Mouse (Mus musculus) thymus, postnatal 0 days (tissue): Measurements from ENCODE around the gene Wdr91. TPM values are rescaled to one million over a fixed set of nuclear protein-coding genes. Genes with fewer than 3 reads are reported as not detected.

Experiments used
- DNase-seq: peaks from one replicate; pipeline ENCODE4 v3.0.0-alpha.2; 2015; ENCODE audit warnings: low spot score
- polyA plus RNA-seq: library from polyadenylated mRNA; unstranded; fragments of >200 nt; fragmentation: Nextera tagmentation; extraction: Ambion mirVana; gene quantifications from 2 replicates; pipeline ENCODE4 v1.2.1, GENCODE M21; 2015

Wdr91 gene
- 15.4 and 17.6 TPM in 2 replicates for polyA plus RNA-seq

GRCm38 (mm10) chr6:34910371-34911219 is at the start of gene Wdr91:
Gene Wdr91 (minus strand): TSS chr6:34910876.
- DNase-seq, result peak; percentile 95

- no peak for DNase-seq
These were observed 48.5 kb upstream of the Wdr91 start for GRCm38 (mm10) chr6:34959131-34959530.

DNA sequence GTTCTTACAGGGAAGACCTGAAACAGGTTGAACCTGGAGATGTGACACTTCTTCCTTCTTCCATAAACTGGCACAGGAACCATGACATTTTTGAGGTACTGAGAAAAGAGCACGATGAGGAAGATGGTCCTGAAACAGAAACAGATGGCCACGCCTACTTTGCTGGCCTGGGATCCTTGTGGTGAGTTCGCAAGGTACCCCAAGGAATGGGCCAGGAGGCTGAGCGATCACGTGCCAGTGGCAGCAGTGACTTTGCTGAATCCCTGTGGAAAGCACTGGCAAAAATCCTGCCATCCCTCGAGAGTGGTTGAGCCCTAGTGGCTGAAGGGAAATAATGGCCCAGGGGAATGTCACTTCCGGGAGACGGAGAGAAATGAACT is 45.2 kb upstream of the Wdr91 start:
- no peak for DNase-seq

DNA sequence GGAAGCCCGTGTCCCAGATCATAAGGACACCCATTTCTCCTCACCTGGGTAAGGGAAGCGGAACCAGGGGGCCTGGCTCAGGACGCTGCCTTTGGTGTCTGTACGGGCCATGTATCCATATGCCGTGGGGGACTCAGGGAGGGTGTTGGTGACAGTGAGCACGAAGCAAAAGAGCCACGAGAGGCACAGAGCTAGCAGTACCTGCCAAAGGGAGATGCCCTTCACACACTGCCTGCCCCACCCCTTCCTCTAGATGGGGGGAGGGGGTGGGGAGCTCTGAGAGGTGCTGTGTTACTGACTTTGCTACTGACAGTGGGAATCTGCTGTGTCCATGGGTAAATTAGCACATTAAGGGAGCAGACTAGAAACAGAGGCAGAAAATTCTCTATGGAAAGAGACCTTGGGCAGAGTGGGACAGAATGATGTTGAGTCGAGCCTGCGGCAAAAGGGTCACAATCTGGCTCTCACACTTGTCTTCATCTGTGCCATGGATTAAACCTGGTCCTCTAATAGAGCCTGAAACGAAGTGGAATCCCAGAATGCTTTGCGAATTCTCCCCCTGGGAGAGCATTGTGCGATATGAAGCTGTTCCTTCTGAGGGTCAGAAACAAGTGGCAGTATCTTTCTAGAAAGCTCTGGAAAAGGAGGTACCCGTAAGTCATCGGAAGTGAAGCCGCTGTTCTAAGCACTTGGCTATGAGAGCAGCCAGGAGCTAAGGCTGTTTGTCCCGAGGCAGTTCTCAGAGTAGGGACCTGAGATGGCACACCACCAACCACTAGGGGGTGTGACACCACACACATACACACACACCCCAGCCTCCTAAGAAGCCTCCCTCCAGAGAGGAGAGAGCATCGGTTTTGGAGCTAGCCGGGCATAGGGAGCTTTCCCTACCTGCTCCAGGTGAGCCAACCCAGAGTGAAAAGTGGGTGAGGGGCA is 44.5 kb upstream of the Wdr91 start:
- peak; percentile 86 for DNase-seq

GRCm38 (mm10) chr6:34951956-34952667 is 41.4 kb upstream of the Wdr91 start:
- peak; percentile 81 for DNase-seq

DNA sequence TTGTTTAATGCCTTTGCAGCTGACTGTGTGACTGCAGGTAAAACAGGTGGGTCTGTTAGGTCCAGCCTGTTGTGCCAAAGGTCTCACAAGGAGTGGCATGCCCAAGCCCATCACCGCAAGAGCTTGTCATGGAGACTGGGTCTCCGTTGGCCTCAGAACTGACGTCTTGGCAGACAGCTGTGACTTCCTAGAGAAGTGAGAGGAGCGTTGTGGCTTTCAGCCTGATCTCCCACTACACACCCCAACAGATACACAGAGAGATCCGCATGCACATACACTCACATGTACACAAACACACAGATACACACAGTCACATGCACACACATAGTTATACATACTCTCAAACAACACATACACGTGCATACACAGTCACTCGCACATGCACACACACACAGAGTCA is 40.8 kb upstream of the Wdr91 start:
- peak; percentile 53 for DNase-seq

- DNase-seq, result peak; percentile 66
These were observed 37.8 kb upstream of the Wdr91 start for GRCm38 (mm10) chr6:34948461-34948860.

DNA sequence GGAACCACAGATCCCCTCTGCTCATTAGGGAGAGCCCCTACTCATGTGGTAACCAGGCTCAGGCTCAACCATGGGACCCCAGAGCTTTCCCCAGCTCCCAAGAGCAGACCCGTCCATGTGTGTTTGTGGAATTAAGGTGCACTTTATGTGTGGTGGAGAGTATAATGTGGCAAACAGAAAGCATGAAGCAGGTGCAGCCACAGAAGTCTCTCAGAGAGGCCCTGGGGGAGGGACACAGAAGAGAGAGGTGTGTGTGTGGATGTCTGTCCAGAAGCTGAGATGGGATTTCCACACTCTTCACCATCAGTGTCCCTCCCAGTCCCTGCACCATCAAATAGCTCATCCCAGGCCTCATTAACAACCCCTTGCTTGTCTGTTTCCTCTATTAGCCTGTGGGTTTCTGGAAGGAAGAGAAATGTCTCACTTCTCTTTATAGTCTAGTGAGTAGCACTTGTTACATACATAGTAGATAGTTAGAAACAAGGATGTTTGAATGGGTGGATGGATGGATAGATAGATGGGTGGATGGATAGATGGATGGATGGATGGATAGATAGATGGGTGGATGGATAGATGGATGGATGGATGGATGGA is 35.9 kb upstream of the Wdr91 start:
- DNase-seq, result peak; percentile 43

DNA sequence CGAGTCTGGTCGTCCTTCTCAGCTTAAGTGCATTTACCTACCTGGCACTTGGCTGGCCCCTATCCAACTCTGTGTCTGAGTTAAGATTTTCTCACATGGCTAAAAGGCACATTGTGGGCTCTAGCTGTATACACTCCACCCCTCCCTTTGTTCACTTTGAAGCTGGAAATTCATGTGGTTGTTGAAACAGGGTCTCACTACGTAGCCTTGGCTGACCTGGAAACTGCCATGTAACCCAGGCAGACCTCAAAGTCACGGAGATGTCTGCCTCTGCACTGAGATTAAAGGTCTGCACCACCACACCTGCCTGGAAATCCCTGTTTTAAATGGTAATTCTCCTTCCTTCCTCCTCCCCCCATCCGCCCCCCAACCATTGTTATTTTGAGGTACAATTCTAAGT is 32.8 kb upstream of the Wdr91 start:
- peak; percentile 75 for DNase-seq

GRCm38 (mm10) chr6:34942446-34942845 is 31.8 kb upstream of the Wdr91 start:
- peak; percentile 86 for DNase-seq

- no peak for DNase-seq
These were observed 30.8 kb upstream of the Wdr91 start for GRCm38 (mm10) chr6:34941496-34941895.

GRCm38 (mm10) chr6:34939451-34939850 is 28.8 kb upstream of the Wdr91 start:
- DNase-seq, result peak; percentile 76

- peak; percentile 32 for DNase-seq
These were observed 28.3 kb upstream of the Wdr91 start for GRCm38 (mm10) chr6:34938929-34939325.

DNA sequence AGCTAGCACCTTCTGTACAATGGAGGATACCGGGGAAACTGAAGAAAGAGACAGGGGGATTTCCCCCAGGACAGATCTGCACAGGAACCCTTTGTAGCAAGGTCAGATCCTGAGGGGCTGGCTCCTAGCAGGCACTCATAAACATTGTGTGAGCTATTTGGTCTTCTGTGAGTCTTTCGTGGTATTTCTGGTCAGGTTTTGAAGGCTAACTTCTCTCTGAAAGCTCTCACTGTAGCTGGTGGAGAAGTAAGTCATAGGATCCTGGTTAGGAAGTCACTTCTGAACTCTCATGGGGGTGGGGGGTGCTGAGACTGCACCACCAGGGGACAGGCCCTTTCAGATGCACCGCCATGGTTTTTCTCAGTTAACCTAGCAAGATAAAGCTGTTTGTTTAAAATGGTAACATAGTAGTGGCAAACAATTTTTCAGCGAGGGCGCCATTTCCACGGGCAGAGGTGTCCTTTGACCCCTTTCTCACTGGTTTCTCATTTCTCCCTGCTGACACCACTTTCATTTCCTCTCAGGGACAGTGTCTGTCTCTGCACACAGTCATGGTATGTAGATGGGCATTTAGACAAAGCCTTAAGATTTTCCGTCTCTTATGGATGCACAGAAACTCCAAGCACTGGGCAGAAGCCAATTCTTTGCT is 27.7 kb upstream of the Wdr91 start:
- peak; percentile 42 for DNase-seq

DNA sequence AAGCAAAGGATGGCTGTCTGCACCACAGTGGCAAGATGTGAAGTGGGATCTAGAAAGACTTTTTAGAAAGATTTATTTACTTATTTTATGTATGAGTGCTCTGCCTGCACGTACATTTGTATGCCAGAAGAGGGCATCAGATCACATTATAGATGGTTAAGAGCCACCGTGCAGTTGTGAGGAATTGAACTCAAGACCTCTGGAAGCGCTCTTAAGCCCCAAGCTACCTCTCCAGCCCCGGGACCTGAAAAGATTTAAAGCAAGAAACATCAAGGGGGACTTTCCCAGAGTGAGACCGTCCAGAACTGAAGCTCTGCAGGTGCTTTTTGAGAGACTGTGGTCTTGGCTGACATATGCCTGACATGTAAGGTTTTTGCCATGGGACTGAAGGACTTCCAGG is 26.1 kb upstream of the Wdr91 start:
- peak; percentile 51 for DNase-seq

DNA sequence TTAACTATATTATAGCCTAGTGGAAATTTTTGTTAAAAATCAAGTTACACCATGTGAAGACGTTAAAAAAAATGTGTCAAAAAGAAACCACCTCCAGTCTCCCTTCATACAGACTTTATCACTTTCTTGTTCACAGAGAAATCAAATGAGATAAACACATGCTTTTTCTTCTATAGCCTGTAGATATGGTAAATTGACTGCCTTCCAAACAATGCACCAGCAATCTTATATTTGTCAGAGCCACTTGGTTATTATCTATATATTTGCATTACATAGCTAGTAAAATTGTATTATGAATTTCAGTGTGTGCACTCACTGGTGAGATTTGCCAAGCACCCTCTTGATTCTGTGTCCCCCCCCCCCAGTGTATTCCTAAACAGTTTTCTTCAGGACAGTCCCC is 22.0 kb upstream of the Wdr91 start:
- no peak for DNase-seq

DNA sequence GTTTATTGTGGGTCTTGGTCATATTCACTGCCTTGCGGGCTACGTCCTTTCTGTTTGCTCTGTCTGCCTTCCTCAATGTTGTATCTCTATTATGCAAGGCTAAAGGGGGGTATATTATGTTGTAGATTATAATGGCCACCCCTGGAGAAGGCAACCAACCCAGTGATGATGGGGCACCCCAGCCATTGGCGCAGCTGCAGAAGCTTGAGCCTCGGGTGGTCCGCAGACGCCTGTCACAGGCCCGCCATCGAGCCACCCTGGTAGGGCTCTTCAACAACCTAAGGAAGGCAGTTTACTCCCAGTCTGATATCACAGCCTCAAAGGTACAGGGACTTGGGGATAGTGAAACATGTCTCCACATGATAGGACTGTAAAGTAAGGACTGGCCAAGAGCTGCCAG is 16.9 kb upstream of the Wdr91 start:
- no peak for DNase-seq

DNA sequence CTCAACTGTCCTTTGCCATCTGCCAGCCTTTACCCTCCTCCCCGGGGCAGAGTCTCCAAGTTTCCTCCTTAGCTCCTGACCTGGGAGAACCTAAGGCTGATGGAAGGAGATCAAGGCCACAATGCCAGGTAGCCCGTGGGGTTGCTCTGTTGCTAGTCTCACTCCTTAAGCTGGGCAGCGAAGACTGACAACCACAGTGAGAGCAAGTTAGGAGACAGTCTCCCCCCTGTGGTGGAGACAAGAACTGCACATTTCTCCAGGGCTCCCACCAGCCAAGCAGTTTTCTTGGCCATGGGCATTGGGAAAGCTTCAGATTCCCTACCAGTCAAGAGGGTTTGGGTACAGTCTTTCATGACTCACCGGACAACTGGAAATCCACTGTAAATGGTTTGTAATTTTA is 16.5 kb upstream of the Wdr91 start:
- peak; percentile 72 for DNase-seq

- peak; percentile 66 for DNase-seq
These were observed 11.3 kb upstream of the Wdr91 start for GRCm38 (mm10) chr6:34921941-34922340.

- DNase-seq, result no peak
These were observed 10.0 kb upstream of the Wdr91 start for GRCm38 (mm10) chr6:34920631-34921030.

- DNase-seq, result no peak
These were observed 9.3 kb upstream of the Wdr91 start, which contains the start of gene Stra8 for GRCm38 (mm10) chr6:34919956-34920355. Gene Stra8 (plus strand): TSS chr6:34920163.
